Mouse (Mus musculus): ENCODE results near the gene Fgfr2. TPM values are rescaled to one million over a fixed set of nuclear protein-coding genes. Genes with fewer than 3 reads are reported as not detected.
"Not testable (repeated sequence)": the region's sequence is repeated elsewhere in the genome, so short reads cannot be mapped to it uniquely, and the experiment has no call there.

The Fgfr2 gene
- polyA plus RNA-seq, 1 experiment from 2014 or later = 110 TPM

DNA sequence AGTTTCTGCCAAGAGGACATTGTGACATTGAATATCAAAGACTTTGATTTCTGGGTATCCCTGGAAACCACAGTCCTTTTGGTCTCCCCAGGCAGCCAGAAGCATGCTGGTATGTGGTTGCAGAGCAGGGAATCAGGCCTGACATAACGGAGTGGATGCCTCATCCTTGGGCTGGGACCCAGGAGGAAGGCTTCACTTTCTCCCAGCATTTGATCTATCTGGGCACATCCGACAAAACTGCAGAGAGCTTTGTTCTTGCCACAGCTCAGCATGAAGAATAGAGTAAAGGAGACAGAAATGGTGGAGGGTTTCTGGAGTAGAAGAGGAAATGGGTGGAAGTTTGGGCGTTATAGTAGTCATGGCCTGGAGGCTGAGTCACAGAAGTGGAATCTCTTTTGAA, 1990.0 kb downstream of the Fgfr2 start:
- TF ChIP-seq CTCF (IDR thresholded peaks at IDR 0.05) (no peak), EP300 (IDR thresholded peaks at IDR 0.05) (no peak)
- H3K27me3 ChIP-seq (replicated peaks; ENCODE audit: insufficient read depth, low read length) = no peaks in the 10 kb centered on the region
- no peaks in the 10 kb centered on the region for H3K9me3 ChIP-seq (ENCODE audit: low read length)
- WGBS = 56% methylated on average over 3 of the region's 3 CpGs
- no peak overlapping the region for H3K27ac ChIP-seq (ENCODE audit: low read length)
- no peak overlapping the region for H3K4me2 ChIP-seq (replicated peaks; ENCODE audit: low read depth, low read length)
- H3K9ac ChIP-seq (replicated peaks; ENCODE audit: low read depth) = no peak overlapping the region
- no peaks in the 10 kb centered on the region for H3K4me1 ChIP-seq (ENCODE audit: insufficient read depth, low read depth, low read length)
- H3K36me3 ChIP-seq (ENCODE audit: insufficient read depth, low read length) = no peaks in the 10 kb centered on the region
- ATAC-seq = no peak
- H3K4me3 ChIP-seq (ENCODE audit: low read depth, low read length) = no peak overlapping the region
- no peak for DNase-seq (ENCODE audit: low spot score)

GRCm38 (mm10) chr7:131130021-131130420, 1993.1 kb downstream of the Fgfr2 start:
- Histone ChIP-seq H3K36me3 (ENCODE audit: insufficient read depth, low read length) (no peaks in the 10 kb centered on the region), H3K4me2 (replicated peaks; ENCODE audit: low read depth, low read length) (no peak overlapping the region), H3K27me3 (replicated peaks; ENCODE audit: insufficient read depth, low read length) (no peaks in the 10 kb centered on the region), H3K4me1 (ENCODE audit: insufficient read depth, low read depth, low read length) (no peaks in the 10 kb centered on the region), H3K9me3 (ENCODE audit: low read length) (no peaks in the 10 kb centered on the region), H3K4me3 (ENCODE audit: low read depth, low read length) (no peak overlapping the region), H3K27ac (ENCODE audit: low read length) (no peak overlapping the region), H3K9ac (replicated peaks; ENCODE audit: low read depth) (no peak overlapping the region)
- ATAC-seq = no peak
- WGBS = 47% methylated on average over 12 of the region's 12 CpGs
- DNase-seq (ENCODE audit: low spot score) = no peak
- TF ChIP-seq CTCF (IDR thresholded peaks at IDR 0.05) (no peak), EP300 (IDR thresholded peaks at IDR 0.05) (no peak)

- Histone ChIP-seq H3K4me2 (replicated peaks; ENCODE audit: low read depth, low read length) (no peak overlapping the region), H3K4me1 (ENCODE audit: insufficient read depth, low read depth, low read length) (no peaks in the 10 kb centered on the region), H3K27ac (ENCODE audit: low read length) (no peak overlapping the region), H3K4me3 (ENCODE audit: low read depth, low read length) (no peak overlapping the region), H3K27me3 (replicated peaks; ENCODE audit: insufficient read depth, low read length) (no peaks in the 10 kb centered on the region), H3K9ac (replicated peaks; ENCODE audit: low read depth) (no peak overlapping the region), H3K36me3 (ENCODE audit: insufficient read depth, low read length) (no peaks in the 10 kb centered on the region), H3K9me3 (ENCODE audit: low read length) (no peaks in the 10 kb centered on the region)
- DNase-seq (ENCODE audit: low spot score) (no peak), ATAC-seq (no peak)
- WGBS = 81% methylated on average over 2 of the region's 2 CpGs
- no peak for TF ChIP-seq EP300 (IDR thresholded peaks at IDR 0.05)
- no peak; the same call in 1 of the 2 replicates for TF ChIP-seq CTCF (IDR thresholded peaks at IDR 0.05)
Observed at GRCm38 (mm10) chr7:131122210-131122807, 2000.8 kb downstream of the Fgfr2 start.

GRCm38 (mm10) chr7:131114434-131114833, 2008.7 kb downstream of the Fgfr2 start:
- Histone ChIP-seq H3K36me3 (ENCODE audit: insufficient read depth, low read length) (no peaks in the 10 kb centered on the region), H3K4me3 (ENCODE audit: low read depth, low read length) (no peak overlapping the region), H3K27me3 (replicated peaks; ENCODE audit: insufficient read depth, low read length) (no peaks in the 10 kb centered on the region), H3K27ac (ENCODE audit: low read length) (no peak overlapping the region), H3K9me3 (ENCODE audit: low read length) (no peaks in the 10 kb centered on the region), H3K9ac (replicated peaks; ENCODE audit: low read depth) (no peak overlapping the region), H3K4me2 (replicated peaks; ENCODE audit: low read depth, low read length) (no peak overlapping the region), H3K4me1 (ENCODE audit: insufficient read depth, low read depth, low read length) (no peaks in the 10 kb centered on the region)
- DNase-seq (ENCODE audit: low spot score) (no peak), ATAC-seq (no peak)
- TF ChIP-seq EP300 (IDR thresholded peaks at IDR 0.05) = no peak
- TF ChIP-seq CTCF (IDR thresholded peaks at IDR 0.05) = no peak
- WGBS = 58% methylated on average over 2 of the region's 2 CpGs

GRCm38 (mm10) chr7:131113676-131114075, 2009.5 kb downstream of the Fgfr2 start:
- Histone ChIP-seq H3K9me3 (ENCODE audit: low read length) (no peaks in the 10 kb centered on the region), H3K9ac (replicated peaks; ENCODE audit: low read depth) (no peak overlapping the region), H3K4me3 (ENCODE audit: low read depth, low read length) (no peak overlapping the region), H3K27me3 (replicated peaks; ENCODE audit: insufficient read depth, low read length) (no peaks in the 10 kb centered on the region), H3K36me3 (ENCODE audit: insufficient read depth, low read length) (no peaks in the 10 kb centered on the region), H3K27ac (ENCODE audit: low read length) (no peak overlapping the region), H3K4me1 (ENCODE audit: insufficient read depth, low read depth, low read length) (no peaks in the 10 kb centered on the region), H3K4me2 (replicated peaks; ENCODE audit: low read depth, low read length) (no peak overlapping the region)
- WGBS = 30% methylated on average over 6 of the region's 6 CpGs
- DNase-seq (ENCODE audit: low spot score) = no peak
- no peak for ATAC-seq
- TF ChIP-seq CTCF (IDR thresholded peaks at IDR 0.05) = no peak
- TF ChIP-seq EP300 (IDR thresholded peaks at IDR 0.05) = no peak

- DNase-seq (ENCODE audit: low spot score) (peak; percentile 56), ATAC-seq (no peak)
- Histone ChIP-seq H3K9me3 (ENCODE audit: low read length) (no peaks in the 10 kb centered on the region), H3K36me3 (ENCODE audit: insufficient read depth, low read length) (no peaks in the 10 kb centered on the region), H3K27me3 (replicated peaks; ENCODE audit: insufficient read depth, low read length) (no peaks in the 10 kb centered on the region), H3K4me1 (ENCODE audit: insufficient read depth, low read depth, low read length) (no peaks in the 10 kb centered on the region), H3K9ac (replicated peaks; ENCODE audit: low read depth) (no peak overlapping the region), H3K4me2 (replicated peaks; ENCODE audit: low read depth, low read length) (no peak overlapping the region), H3K27ac (ENCODE audit: low read length) (no peak overlapping the region), H3K4me3 (ENCODE audit: low read depth, low read length) (no peak overlapping the region)
- TF ChIP-seq EP300 (IDR thresholded peaks at IDR 0.05) = no peak
- TF ChIP-seq CTCF (IDR thresholded peaks at IDR 0.05) = peak; percentile 76
- WGBS = 19% methylated on average over 3 of the region's 3 CpGs
Observed at GRCm38 (mm10) chr7:131112486-131112885, 2010.7 kb downstream of the Fgfr2 start.

DNA sequence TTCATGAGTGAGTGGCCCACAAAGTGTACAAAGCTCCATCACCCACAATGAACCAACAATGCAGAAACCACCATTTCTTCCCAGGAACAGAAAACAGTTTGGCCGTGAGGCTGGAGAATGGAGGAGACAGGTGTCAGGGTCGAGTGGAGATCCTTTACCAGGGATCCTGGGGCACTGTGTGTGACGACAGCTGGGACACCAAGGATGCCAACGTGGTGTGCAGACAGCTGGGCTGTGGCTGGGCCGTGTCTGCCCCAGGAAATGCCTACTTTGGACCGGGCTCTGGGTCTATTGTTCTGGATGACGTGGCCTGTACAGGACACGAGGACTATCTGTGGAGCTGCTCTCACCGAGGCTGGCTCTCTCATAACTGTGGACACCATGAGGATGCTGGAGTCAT, 2040.7 kb downstream of the Fgfr2 start:
- H3K4me2 ChIP-seq (replicated peaks; ENCODE audit: low read depth, low read length); DNase-seq (ENCODE audit: low spot score); H3K9ac ChIP-seq (replicated peaks; ENCODE audit: low read depth); H3K36me3 ChIP-seq (ENCODE audit: insufficient read depth, low read length); H3K4me1 ChIP-seq (ENCODE audit: insufficient read depth, low read depth, low read length); H3K4me3 ChIP-seq (ENCODE audit: low read depth, low read length); H3K27me3 ChIP-seq (replicated peaks; ENCODE audit: insufficient read depth, low read length); ATAC-seq; H3K9me3 ChIP-seq (ENCODE audit: low read length); H3K27ac ChIP-seq (ENCODE audit: low read length): not testable (repeated sequence)
- WGBS = 70% methylated on average over 9 of the region's 9 CpGs
